Mouse (Mus musculus): Measurements from ENCODE around the gene Fam117b.

Fam117b gene

GRCm38 (mm10) chr1:59967291-59967690 lies 54.5 kb downstream of the Fam117b start:
- in situ Hi-C loops (cut with MboI), result loop anchor here (5.0 kb wide), 1 partner anchor 85 kb away; no protein-coding TSS in a partner anchor

GRCm38 (mm10) chr1:59986626-59987025 lies 73.8 kb downstream of the Fam117b start:
- in situ Hi-C loops (cut with MboI), result no loop called here

DNA sequence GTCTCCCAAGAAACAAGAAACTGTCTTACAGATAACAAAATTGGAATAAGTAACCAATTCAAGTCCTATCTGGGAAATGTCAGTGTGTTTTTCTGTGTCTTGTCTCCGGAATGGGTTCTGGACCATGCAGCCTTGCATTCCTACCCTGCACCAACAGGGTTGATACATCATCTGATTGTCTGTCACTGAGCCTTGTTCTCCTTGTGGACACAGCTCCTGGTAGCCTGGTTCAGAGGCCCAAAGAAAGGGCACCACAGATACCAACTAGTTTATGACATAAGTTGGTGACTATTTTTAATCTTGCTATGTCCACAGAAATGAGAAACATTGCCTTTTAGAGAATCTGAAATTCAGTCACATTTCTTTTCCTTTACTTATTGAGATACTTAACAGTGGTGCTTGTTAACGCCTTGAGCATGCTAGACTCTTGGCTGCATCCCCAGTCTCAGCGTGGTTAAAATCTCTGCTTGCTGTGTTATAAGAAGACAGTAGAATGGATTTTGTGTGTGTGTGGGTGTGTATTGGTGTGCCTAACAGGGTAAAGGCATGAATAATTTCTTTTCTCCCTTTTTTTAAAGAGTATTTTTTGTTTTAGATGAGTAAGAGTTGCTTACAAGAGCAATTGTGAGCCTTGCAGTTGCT lies 74.7 kb downstream of the Fam117b start:
- in situ Hi-C loops (cut with MboI), result no loop called here

- in situ Hi-C loops (cut with MboI), result no loop called here
Measured at GRCm38 (mm10) chr1:59995646-59996045, 82.8 kb downstream of the Fam117b start.

GRCm38 (mm10) chr1:59997352-59997751 lies 84.5 kb downstream of the Fam117b start:
- in situ Hi-C loops (cut with MboI), result no loop called here

DNA sequence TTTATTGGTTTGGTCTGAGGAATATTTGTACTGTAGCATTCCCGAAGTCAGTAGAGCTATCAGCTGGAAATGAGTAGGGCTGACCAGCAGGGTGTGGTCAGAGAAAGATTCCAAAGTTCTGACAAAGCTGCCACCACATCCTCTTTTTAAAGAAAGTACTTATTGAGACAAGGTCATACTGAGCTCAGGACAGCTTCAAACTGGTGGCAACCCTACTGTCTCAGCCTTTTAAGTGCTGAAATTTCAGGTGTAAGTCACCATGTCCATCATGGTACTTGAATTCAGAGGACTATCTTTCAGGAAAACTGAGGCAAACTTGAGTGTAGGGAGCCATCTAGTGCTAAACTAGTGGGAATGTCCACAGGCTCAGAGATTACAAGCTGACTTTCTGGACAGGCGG lies 87.5 kb downstream of the Fam117b start:
- in situ Hi-C loops (cut with MboI), result no loop called here

DNA sequence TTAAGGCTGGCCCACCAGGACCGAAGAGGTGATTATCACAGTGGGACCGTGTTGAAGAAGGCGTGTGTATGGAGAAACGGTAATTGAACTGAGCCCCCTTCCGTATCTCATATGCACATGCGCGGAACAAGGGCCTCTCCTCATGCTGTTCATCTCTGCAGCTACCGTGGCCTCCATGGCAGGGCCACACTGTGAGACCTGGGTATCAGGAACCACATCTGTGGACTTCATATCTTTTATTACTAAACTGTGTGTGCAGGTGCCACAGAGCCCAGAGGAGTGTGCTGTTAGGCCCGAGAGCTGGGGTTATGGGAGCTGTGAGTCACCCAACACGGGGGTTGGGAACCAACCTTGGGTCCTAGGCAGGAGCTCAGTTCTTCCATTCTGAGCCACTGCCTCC lies 94.5 kb downstream of the Fam117b start:
- in situ Hi-C loops (cut with MboI), result no loop called here

GRCm38 (mm10) chr1:60008743-60009142 lies 95.9 kb downstream of the Fam117b start:
- in situ Hi-C loops (cut with MboI), result no loop called here

GRCm38 (mm10) chr1:60013779-60014178 lies 101.0 kb downstream of the Fam117b start:
- in situ Hi-C loops (cut with MboI), result no loop called here

DNA sequence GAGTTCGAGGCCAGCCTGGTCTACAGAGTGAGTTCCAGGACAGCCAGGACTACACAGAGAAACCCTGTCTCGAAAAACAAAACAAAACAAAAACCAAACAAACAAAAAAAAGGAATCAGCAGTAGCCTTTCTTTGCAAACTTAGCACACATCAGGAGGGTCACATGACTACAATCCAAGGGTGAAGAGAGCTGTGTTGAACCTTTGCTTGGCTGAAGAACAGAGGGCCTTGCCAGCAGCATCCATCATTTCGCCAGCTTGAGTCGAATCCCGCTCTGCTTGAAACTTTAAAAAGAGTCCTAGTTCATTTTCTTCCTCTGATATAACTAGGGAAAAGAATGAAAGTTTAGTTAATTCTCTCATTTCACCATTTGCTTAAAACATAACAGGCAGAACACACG lies 102.7 kb downstream of the Fam117b start:
- in situ Hi-C loops (cut with MboI), result no loop called here

- in situ Hi-C loops (cut with MboI), result no loop called here
Measured at GRCm38 (mm10) chr1:60016136-60016611, 103.4 kb downstream of the Fam117b start.

GRCm38 (mm10) chr1:60017031-60017469 lies 104.2 kb downstream of the Fam117b start:
- in situ Hi-C loops (cut with MboI), result no loop called here

All from mature B cell (primary cell).